Mouse (Mus musculus) retina, adult 2 months (tissue): ENCODE data around the gene Wbp2nl.

Experiments
- DNase-seq: peaks from one replicate; pipeline ENCODE4 v3.0.0-alpha.2; 2012; ENCODE audit warnings: low read depth, low spot score

Wbp2nl gene

GRCm38 (mm10) chr15:82298764-82299561 is at the start of gene Wbp2nl:
TSS of gene Wbp2nl (plus strand) at chr15:82298954.
- DNase-seq, result no peak

- no peak for DNase-seq
These were observed 47.2 kb upstream of the Wbp2nl start for GRCm38 (mm10) chr15:82251579-82251978.

GRCm38 (mm10) chr15:82252097-82252496 is 46.7 kb upstream of the Wbp2nl start, which contains the start of gene 1500009C09Rik:
TSS of gene 1500009C09Rik (plus strand) at chr15:82252397.
- DNase-seq, result no peak

GRCm38 (mm10) chr15:82255248-82255647 is 43.5 kb upstream of the Wbp2nl start:
- no peak for DNase-seq

- peak; percentile 56 for DNase-seq
These were observed 42.8 kb upstream of the Wbp2nl start for GRCm38 (mm10) chr15:82255944-82256383.

- no peak for DNase-seq
These were observed 39.2 kb upstream of the Wbp2nl start for GRCm38 (mm10) chr15:82259510-82259909.

GRCm38 (mm10) chr15:82266356-82266755 is 32.4 kb upstream of the Wbp2nl start:
- DNase-seq, result peak; percentile 30

GRCm38 (mm10) chr15:82268185-82268584 is 30.6 kb upstream of the Wbp2nl start:
- no peak for DNase-seq

- DNase-seq, result no peak
These were observed 30.0 kb upstream of the Wbp2nl start for GRCm38 (mm10) chr15:82268783-82269182.

- peak; percentile 53 for DNase-seq
These were observed 27.6 kb upstream of the Wbp2nl start for GRCm38 (mm10) chr15:82271201-82271600.

GRCm38 (mm10) chr15:82272295-82272694 is 26.5 kb upstream of the Wbp2nl start:
- DNase-seq, result no peak

- no peak for DNase-seq
These were observed 24.2 kb upstream of the Wbp2nl start, which contains the start of gene Sept3 for GRCm38 (mm10) chr15:82274593-82274926. TSS of gene Sept3 (plus strand) at chr15:82274893.

- DNase-seq, result no peak
These were observed 23.5 kb upstream of the Wbp2nl start for GRCm38 (mm10) chr15:82274927-82275901.

- DNase-seq, result no peak
These were observed 21.2 kb upstream of the Wbp2nl start for GRCm38 (mm10) chr15:82277591-82277990.

- DNase-seq, result no peak
These were observed 18.1 kb upstream of the Wbp2nl start for GRCm38 (mm10) chr15:82280638-82281037.

GRCm38 (mm10) chr15:82286157-82286556 is 12.6 kb upstream of the Wbp2nl start:
- no peak for DNase-seq

- DNase-seq, result no peak
These were observed 8.5 kb upstream of the Wbp2nl start for GRCm38 (mm10) chr15:82290252-82290651.

GRCm38 (mm10) chr15:82292851-82293250 is 5.9 kb upstream of the Wbp2nl start:
- no peak for DNase-seq

- no peak for DNase-seq
These were observed 5.5 kb upstream of the Wbp2nl start for GRCm38 (mm10) chr15:82293271-82293711.

- no peak for DNase-seq
These were observed 4.7 kb upstream of the Wbp2nl start for GRCm38 (mm10) chr15:82294059-82294458.

GRCm38 (mm10) chr15:82307107-82307506 is 8.4 kb downstream of the Wbp2nl start:
- DNase-seq, result no peak

- no peak for DNase-seq
These were observed 9.7 kb downstream of the Wbp2nl start for GRCm38 (mm10) chr15:82308416-82308815.
